Mouse (Mus musculus) CH12.LX (cell line): ENCODE measurements at regions not wholly inside any gene's neighbourhood (a gene's known extent, or its start where the extent isn't known, plus 50 kb on each side); places are given as distances from the start of the nearest gene placed in this dataset.
A peak's percentile ranks its signal among the peaks of the same experiment; 100 is the strongest.

Experiments used
- DNase-seq: peaks from one replicate; pipeline ENCODE4 v3.0.0-alpha.2; 2013; ENCODE audit errors: extremely low read depth
- H3K27ac ChIP-seq: 2 replicates; pipeline ENCODE4 v1.5.1; 2012; ENCODE audit warnings: low read depth, mild to moderate bottlenecking, control low read depth, moderate library complexity; ENCODE audit not compliant: insufficient read depth
- H3K27me3 ChIP-seq: replicated peaks from 2 replicates; pipeline ENCODE3; 2012; ENCODE audit warnings: inconsistent platforms
- H3K36me3 ChIP-seq, 2 experiments: replicated peaks in 1 of 2; 2 replicates each; pipeline versions ENCODE3 to v1.6.1; 2012; ENCODE audit warnings: inconsistent platforms in 1 of 2, low read length in 1 of 2, mild to moderate bottlenecking in 1 of 2, mixed read lengths in 1 of 2, moderate library complexity in 1 of 2; ENCODE audit not compliant: control insufficient read depth in 1 of 2, insufficient read depth in 1 of 2
- H3K4me1 ChIP-seq, 2 experiments: 2 replicates each; pipeline ENCODE4 v1.6.1; 2012; ENCODE audit warnings: inconsistent platforms in 1 of 2, moderate library complexity in 1 of 2; ENCODE audit not compliant: insufficient read depth in 2 of 2, control insufficient read depth in 1 of 2
- H3K4me2 ChIP-seq: 2 replicates; pipeline ENCODE4 v1.6.1; 2012; ENCODE audit warnings: low read depth, mild to moderate bottlenecking, control low read depth; ENCODE audit not compliant: poor library complexity, insufficient read depth, severe bottlenecking
- H3K4me3 ChIP-seq, 3 experiments: fragments of 150-350 bp in 1 of 3; sonication (generic) in 1 of 3; replicated peaks in 1 of 3; 2 replicates each; pipeline versions ENCODE3 to v1.5.1; 2011 to 2012; ENCODE audit warnings: low read depth in 2 of 3, low read length in 2 of 3, mild to moderate bottlenecking in 2 of 3, moderate library complexity in 2 of 3, control low read depth in 1 of 3, improper control_type of control experiment in 1 of 3, inconsistent platforms in 1 of 3, mixed read lengths in 1 of 3; ENCODE audit not compliant: poor library complexity in 1 of 3
- H3K79me2 ChIP-seq: replicated peaks from 2 replicates; pipeline ENCODE4 v1.6.1; 2012; ENCODE audit warnings: mild to moderate bottlenecking, moderate library complexity; ENCODE audit not compliant: control insufficient read depth, poor library complexity, insufficient read depth, severe bottlenecking; ENCODE audit errors: extremely low read depth
- H3K9ac ChIP-seq: 2 replicates; pipeline ENCODE4 v1.6.1; 2012; ENCODE audit warnings: low read depth, mild to moderate bottlenecking, control low read depth, moderate library complexity; ENCODE audit not compliant: insufficient read depth
- H3K9me3 ChIP-seq: replicated peaks from 2 replicates; pipeline ENCODE3; 2012; ENCODE audit warnings: low read length, inconsistent platforms, mixed read lengths
- BHLHE40 ChIP-seq: IDR thresholded peaks from 2 replicates; pipeline ENCODE4 v1.6.1; 2011; ENCODE audit warnings: mild to moderate bottlenecking, low read depth, low read length, improper control_type of control experiment
- CTCF ChIP-seq, 2 experiments: IDR thresholded peaks in 1 of 2; conservative IDR thresholded peaks in 1 of 2; 2 replicates each; pipeline ENCODE4 v1.5.1; 2011 to 2012; ENCODE audit warnings: low read depth in 2 of 2, low read length in 2 of 2, improper control_type of control experiment in 1 of 2, inconsistent platforms in 1 of 2, mild to moderate bottlenecking in 1 of 2, moderate library complexity in 1 of 2
- E2F4 ChIP-seq: IDR thresholded peaks from 2 replicates; pipeline ENCODE4 v1.6.1; 2011; ENCODE audit warnings: low read depth, low read length, improper control_type of control experiment; ENCODE audit not compliant: insufficient replicate concordance
- ETS1 ChIP-seq: conservative IDR thresholded peaks from 2 replicates; pipeline ENCODE4 v1.6.1; 2012; ENCODE audit warnings: low read depth, mild to moderate bottlenecking, inconsistent platforms, low read length, improper control_type of control experiment, moderate library complexity
- GABPA ChIP-seq: IDR thresholded peaks from 2 replicates; pipeline ENCODE4 v1.6.1; 2012; ENCODE audit warnings: low read depth, low read length, improper control_type of control experiment, inconsistent platforms; ENCODE audit not compliant: insufficient replicate concordance
- HCFC1 ChIP-seq: IDR thresholded peaks from 2 replicates; pipeline ENCODE4 v1.6.1; 2012; ENCODE audit warnings: low read depth, mild to moderate bottlenecking, inconsistent platforms, low read length, improper control_type of control experiment
- JUND ChIP-seq: conservative IDR thresholded peaks from 2 replicates; pipeline ENCODE4 v1.6.1; 2011; ENCODE audit warnings: low read depth, low read length, improper control_type of control experiment
- MAFK ChIP-seq: IDR thresholded peaks from 2 replicates; pipeline ENCODE4 v1.6.1; 2011; ENCODE audit warnings: low read length, improper control_type of control experiment; ENCODE audit not compliant: insufficient replicate concordance
- NRF1 ChIP-seq: IDR thresholded peaks from 2 replicates; pipeline ENCODE4 v1.6.1; 2014; ENCODE audit warnings: low read depth, mild to moderate bottlenecking, inconsistent platforms, low read length, improper control_type of control experiment, moderate library complexity
- RAD21 ChIP-seq: IDR thresholded peaks from 2 replicates; pipeline ENCODE4 v1.6.1; 2011; ENCODE audit warnings: low read depth, mild to moderate bottlenecking, low read length, improper control_type of control experiment, moderate library complexity
- RCOR1 ChIP-seq: conservative IDR thresholded peaks from 2 replicates; pipeline ENCODE4 v1.6.1; 2012; ENCODE audit warnings: low read depth, mild to moderate bottlenecking, inconsistent platforms, low read length, improper control_type of control experiment
- SMC3 ChIP-seq: IDR thresholded peaks from 2 replicates; pipeline ENCODE4 v1.6.1; 2011; ENCODE audit warnings: low read depth, low read length, improper control_type of control experiment
- UBTF ChIP-seq: IDR thresholded peaks from 2 replicates; pipeline ENCODE4 v1.6.1; 2012; ENCODE audit warnings: low read depth, mild to moderate bottlenecking, inconsistent platforms, low read length, improper control_type of control experiment, moderate library complexity
- USF1 ChIP-seq: IDR thresholded peaks from 2 replicates; pipeline ENCODE4 v1.6.1; 2014; ENCODE audit warnings: low read depth, mild to moderate bottlenecking, inconsistent platforms, low read length, improper control_type of control experiment
- ZC3H11A ChIP-seq: IDR thresholded peaks from 2 replicates; pipeline ENCODE4 v1.6.1; 2012; ENCODE audit warnings: low read depth, mild to moderate bottlenecking, inconsistent platforms, low read length, improper control_type of control experiment
- ZKSCAN1 ChIP-seq: IDR thresholded peaks from 2 replicates; pipeline ENCODE4 v1.6.1; 2012; ENCODE audit warnings: low read depth, inconsistent platforms, low read length, improper control_type of control experiment, borderline replicate concordance
- ZMIZ1 ChIP-seq: IDR thresholded peaks from 2 replicates; pipeline ENCODE4 v1.6.1; 2012; ENCODE audit warnings: low read depth, mild to moderate bottlenecking, inconsistent platforms, low read length, improper control_type of control experiment
- ZNF384 ChIP-seq: IDR thresholded peaks from 2 replicates; pipeline ENCODE4 v1.6.1; 2012; ENCODE audit warnings: low read depth, low read length, improper control_type of control experiment, inconsistent platforms
- dilution Hi-C: fragments of 300-500 bp; cut with MboI; formaldehyde crosslinking; loops from 2 replicates; pipeline ENCODE4 v1.14.3; 2020; ENCODE audit warnings: low sequenced_read_pairs; ENCODE audit not compliant: extremely low pct_unique_long_range_greater_than_20kb, extremely low pct_ligation_motif_present
- in situ Hi-C: fragments of 300-500 bp; cut with MboI; formaldehyde crosslinking; loops from 3 replicates; pipeline ENCODE4 v1.14.3; 2019; ENCODE audit warnings: low sequenced_read_pairs, low pct_ligation_motif_present, low pct_unique_long_range_greater_than_20kb, mixed read lengths

DNA sequence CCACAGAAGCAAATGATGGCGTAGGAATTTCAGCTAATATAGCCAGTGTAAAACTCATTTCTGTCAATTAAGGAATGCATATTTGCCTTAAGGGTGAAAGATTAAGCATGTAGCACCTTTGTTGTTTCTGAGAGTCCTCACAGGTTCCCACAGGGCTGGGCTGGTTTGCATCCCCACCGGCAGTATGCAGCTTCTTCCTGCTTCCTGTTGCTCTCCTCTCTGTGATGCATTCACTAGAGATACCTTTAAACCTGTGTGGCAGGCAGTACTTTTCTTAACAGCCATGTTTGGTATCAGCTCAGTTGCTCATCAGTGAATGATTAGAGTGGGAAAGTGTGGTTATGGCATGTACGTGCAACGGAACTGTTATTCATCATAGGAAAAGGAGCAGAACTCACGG lies 65.4 kb upstream of the Rasgrp1 start:
- no peak for DNase-seq
- Histone ChIP-seq H3K9me3 (no peaks in the 10 kb centered on the region), H3K4me1 (peaks cover 4 to 40% of the 10 kb centered on the region in 2 experiments), H3K4me2 (no peak overlapping the region), H3K79me2 (no peaks in the 10 kb centered on the region), H3K27me3 (no peaks in the 10 kb centered on the region), H3K27ac (no peak overlapping the region), H3K36me3 (no peaks in the 10 kb centered on the region), H3K4me3 (no peak overlapping the region), H3K9ac (no peak overlapping the region)
- in situ Hi-C loops (no loop called here), dilution Hi-C loops (no loop called here)
- TF ChIP-seq ZNF384 (no peak), NRF1 (no peak), ZC3H11A (no peak), JUND (no peak), RCOR1 (no peak), ZKSCAN1 (no peak)

- H3K4me3 ChIP-seq, result no peak overlapping the region
- DNase-seq, result peak; percentile 24
- no peaks in the 10 kb centered on the region for H3K79me2 ChIP-seq
- in situ Hi-C loops, result loop anchor here (5.0 kb wide), 1 partner anchor 70 kb away; the partner anchor contains the start of gene Rasgrp1
- H3K9ac ChIP-seq, result no peak overlapping the region
- H3K4me1 ChIP-seq, result 0 out of 4 replicates have a peak, but pooled peaks cover 0 to 7% of the 10 kb centered on the region in 2 experiments
- dilution Hi-C loops, result no loop called here
- H3K9me3 ChIP-seq, result no peaks in the 10 kb centered on the region
- H3K36me3 ChIP-seq, result no peaks in the 10 kb centered on the region
- H3K27ac ChIP-seq, result no peak overlapping the region
- TF ChIP-seq SMC3 (peak; percentile 49), HCFC1 (no peak), ZNF384 (no peak), ZC3H11A (no peak), RAD21 (peak; percentile 62), CTCF (conservative IDR thresholded peaks at IDR 0.05 in 1 of 2, IDR thresholded peaks at IDR 0.05 in 1 of 2; ENCODE audit: low read depth in 2 of 2, low read length in 2 of 2) (peak in 1 of 2 experiments; percentile 60; a peak in 2 of 4 replicates), GABPA (no peak), MAFK (no peak), E2F4 (no peak), ETS1 (no peak), USF1 (no peak), BHLHE40 (no peak), ZMIZ1 (no peak), UBTF (no peak)
- TF ChIP-seq, all 38 proteins: peak for 3
- no peaks in the 10 kb centered on the region for H3K27me3 ChIP-seq
- no peak overlapping the region for H3K4me2 ChIP-seq
Measured at GRCm38 (mm10) chr2:117412045-117412606, 69.3 kb upstream of the Rasgrp1 start.
